Mouse (Mus musculus) ES-Bruce4 (cell line): ENCODE data around the gene Arl15.

Experiments used
- CTCF ChIP-seq: IDR thresholded peaks from one replicate; pipeline ENCODE4 v1.8.1; 2011; ENCODE audit warnings: low read depth, low read length
- EP300 ChIP-seq: IDR thresholded peaks from 2 replicates; pipeline ENCODE4 v1.6.1; 2011; ENCODE audit warnings: low read depth, low read length; ENCODE audit not compliant: insufficient read depth
- POLR2A ChIP-seq: IDR thresholded peaks from one replicate; pipeline ENCODE4 v1.8.1; 2011; ENCODE audit warnings: low read length; ENCODE audit not compliant: insufficient read depth

DNA sequence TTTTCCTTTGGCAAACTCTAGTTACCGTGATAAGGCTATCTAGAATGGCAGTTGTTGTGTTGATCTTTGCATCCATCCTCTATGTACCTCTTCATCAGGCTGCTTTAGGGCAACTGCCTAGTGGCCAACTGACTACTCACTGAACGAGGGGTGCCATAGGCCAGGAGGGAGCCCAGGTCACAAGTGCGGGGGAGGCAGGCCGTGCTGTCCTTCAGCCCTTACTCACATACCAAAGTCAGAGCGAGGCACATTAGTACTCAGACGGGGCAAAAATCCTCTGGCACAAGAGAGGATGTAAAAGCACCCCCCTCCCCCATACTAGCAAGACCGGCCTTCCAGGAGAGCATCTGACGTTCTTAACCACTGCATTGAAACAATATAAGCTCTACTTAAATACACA is 7.2 kb upstream of the Arl15 start:
- no peak for TF ChIP-seq POLR2A
- TF ChIP-seq CTCF, result no peak
- TF ChIP-seq EP300, result no peak
